Mouse (Mus musculus) heart, postnatal 4 days (tissue): ENCODE measurements around the gene Tdrd5. TPM values are rescaled to one million over a fixed set of nuclear protein-coding genes. Genes with fewer than 3 reads are reported as not detected.
A peak's percentile ranks its signal among the peaks of the same experiment; 100 is the strongest.
"Not testable (repeated sequence)": the region's sequence is repeated elsewhere in the genome, so short reads cannot be mapped to it uniquely, and the experiment has no call there.

Experiments
- DNase-seq: peaks from one replicate; pipeline ENCODE4 v3.0.0; 2021
- total RNA-seq, 2 experiments: library from RNA; stranded (reverse); gene quantifications; 2 replicates each; pipeline ENCODE4 v1.2.3; 2021

Tdrd5 gene
- under 1 TPM in 1 of 2 experiments, not detected in 1; 0.10 TPM for total RNA-seq

DNA sequence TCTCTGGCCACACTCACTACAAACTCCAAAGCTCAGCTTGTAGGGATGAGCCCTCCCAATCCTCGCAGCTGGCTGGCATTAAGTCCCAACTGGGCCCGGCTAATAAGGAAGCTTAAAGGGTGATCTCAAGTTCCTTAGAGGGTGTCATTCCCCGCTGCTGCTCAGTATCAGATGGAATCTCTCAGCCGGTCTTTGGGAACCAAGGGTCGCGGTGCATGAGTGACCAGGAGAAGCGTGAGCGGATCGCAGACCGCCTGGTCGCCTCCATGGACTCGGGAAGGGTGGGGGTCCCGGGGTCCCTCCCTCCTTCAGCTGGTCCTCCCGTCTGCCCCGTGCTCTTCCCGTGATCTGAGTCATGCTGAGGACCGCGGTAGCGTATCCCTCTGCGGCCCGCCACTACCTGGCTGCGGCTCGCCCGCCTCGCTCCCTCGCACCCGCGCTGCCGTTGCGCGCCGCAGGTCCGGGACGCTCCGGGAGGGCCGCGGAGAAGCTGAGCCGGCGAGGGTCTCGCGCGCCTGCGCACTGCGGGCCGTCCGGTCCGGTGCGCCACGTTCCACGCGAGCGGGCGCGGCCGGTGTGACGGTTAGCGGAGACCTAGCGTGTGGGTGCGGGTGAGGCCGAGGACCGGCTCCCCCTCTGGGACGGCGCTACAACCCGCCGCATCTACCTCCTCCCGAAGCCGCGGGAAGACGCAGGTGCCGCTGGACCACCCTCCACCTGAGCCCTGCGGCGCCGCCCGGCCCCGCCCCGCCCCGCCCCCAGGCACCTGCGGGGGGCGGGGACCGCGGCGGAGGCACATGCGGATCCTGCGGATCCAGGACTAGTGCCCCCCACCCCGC lies at the start of gene Tdrd5:
Gene Tdrd5, minus strand, starts transcription at position 754 of the 839 bp plus-strand sequence.
- DNase-seq = peak; percentile 19

DNA sequence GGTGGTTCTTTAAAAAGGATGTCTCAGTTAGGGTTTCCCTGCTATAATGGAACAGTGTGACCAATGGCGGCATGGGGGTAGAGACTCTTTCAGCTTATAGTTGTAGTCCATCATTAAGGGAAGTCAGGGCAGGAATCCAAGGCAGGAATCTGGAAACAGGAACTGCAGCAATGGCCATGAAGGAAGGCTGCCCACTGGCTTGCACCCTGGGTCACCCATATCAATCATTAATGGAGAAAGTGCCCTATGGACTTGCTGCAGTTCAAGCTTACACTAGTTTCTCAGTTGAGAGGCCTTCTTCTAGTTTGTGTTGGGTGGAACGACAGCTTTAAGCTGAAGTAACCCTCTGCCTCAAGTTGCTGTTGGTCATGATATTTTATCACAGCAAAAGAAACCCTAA lies 49.0 kb upstream of the Tdrd5 start:
- no peak for DNase-seq

DNA sequence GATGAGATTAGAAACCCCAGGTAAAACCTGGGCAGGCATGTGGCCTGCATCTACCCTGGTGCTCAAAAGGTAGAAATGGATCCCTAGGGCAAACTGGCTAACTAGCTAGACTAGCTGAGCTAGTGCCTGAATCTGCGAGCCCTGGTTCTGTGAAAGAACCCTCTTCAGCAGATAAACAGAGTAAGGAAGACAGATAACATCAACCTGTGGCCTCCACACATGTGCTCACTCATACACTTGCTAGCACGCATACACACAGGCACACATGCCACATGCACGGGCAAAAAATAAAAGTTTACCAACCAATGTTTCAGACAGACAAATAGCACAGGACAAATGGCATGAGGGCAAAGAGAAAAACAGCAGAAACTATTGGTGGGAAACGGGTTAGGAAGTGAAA lies 47.0 kb upstream of the Tdrd5 start:
- no peak for DNase-seq

DNA sequence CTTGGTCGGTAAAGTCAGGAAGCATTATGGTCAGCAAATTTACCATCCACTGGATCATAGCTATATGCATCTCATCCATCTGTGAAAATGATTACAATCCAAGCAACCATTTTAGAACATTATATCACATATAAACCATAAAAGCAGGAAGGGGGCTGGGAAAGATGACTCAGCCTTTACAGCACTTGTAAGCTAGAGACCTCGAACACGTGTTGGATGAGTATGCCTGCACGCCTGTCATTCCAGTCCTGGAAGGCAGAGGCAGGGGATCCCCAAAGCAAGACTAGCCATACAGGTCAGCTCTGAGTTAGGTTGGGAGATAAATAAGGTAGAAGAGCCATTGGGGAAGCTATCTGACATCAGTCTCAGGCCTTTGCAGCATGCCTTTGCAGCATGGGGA lies 45.6 kb upstream of the Tdrd5 start:
- DNase-seq = no peak

DNA sequence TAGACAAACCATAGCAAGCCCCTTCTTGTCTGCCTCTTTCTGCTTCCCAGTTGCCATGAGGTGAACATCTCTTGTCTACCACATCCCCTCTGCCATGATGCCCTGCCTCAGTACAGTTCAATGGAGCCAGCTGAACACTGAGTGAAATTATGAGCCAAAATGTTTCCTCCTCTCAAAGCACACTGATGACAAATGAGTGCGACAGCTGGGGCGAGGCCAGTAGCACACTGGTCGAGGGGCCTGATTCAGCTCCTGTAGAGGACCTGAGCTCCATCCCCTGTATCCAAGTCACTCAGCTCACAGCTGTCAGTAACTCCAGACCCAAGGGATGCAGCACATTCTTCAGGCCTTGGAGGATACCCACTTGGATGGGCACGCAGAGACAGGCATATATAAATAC lies 42.2 kb upstream of the Tdrd5 start:
- no peak for DNase-seq

DNA sequence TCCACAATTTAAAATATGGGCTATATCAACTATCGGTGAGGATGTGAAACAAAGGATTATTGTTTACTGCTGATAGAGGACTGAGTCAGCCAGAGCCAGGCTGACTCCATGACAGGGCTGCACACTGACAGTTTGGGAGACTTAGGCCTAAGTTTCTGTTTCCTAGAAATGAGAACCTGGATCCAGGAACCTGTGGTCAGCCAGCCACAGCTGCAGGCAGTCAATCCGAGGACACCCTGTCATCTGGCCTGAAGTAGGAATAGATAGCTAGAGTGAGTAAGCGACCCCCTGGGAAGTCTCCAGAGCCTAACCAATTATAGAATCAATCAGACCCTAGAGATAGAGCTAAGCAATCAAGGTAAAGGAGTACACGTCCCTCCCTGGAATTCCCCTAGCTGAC lies 41.0 kb upstream of the Tdrd5 start:
- no peak for DNase-seq

DNA sequence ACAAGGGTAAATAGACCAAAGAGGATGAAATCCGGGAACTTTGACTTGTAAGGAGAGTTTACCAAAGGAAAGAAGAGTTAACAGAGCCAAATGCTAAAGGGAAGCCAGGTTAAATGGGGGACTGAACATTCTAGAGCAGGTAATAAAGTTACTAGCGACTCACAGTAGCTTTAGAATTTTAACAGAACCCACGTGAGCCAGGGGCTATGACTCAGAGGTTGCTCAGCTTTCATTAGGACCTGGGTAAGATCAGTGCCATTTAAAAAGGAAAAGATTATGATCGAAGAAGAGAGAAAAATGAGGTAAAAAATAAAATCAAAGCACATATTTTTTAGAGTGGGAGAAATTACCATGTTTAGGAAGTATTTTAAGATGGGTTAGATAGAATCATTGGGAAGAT lies 37.4 kb upstream of the Tdrd5 start:
- no peak for DNase-seq

DNA sequence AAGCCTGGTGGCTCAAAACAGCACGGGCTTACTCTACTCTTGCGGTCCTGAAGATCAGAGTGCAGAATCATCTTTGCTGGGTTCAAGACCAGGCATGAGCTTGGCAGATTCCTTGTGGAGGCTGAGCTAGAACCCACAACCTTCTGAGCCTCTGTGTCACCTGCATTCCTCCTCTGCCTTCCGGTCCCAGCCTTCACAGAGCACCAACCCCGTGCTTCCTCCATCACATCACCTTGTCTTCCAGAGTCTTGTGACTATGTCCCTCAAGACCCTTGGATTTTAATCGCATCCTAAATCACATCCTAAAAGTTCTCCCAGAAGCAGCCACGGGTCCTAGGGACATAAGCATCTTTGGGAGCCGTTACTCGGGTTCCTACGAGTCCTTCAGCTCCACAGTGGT lies 19.7 kb upstream of the Tdrd5 start:
- no peak for DNase-seq

DNA sequence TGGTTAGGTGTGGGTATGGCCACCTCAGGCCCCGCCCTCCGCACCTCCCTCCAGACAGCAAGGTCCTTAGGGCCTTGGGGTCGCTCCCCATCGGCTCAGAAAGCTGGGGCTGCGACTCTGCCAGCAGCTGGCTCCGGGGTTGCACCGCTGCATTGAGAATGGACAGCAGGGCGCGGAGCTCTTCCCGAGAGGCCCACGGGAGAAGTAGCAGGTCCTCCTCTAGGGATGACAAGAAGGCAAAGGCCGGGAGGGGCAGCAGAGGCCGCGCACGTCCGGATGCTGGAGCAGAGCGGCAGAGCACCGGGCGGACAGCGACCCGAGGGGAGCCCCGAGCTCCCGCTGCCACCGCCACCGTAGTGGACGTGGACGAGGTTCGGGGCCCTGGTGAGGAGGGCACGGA lies 7.2 kb upstream of the Tdrd5 start, which contains the start of gene Nphs2:
Gene Nphs2, plus strand, starts transcription at position 98 of the 400 bp plus-strand sequence.
- no peak for DNase-seq

DNA sequence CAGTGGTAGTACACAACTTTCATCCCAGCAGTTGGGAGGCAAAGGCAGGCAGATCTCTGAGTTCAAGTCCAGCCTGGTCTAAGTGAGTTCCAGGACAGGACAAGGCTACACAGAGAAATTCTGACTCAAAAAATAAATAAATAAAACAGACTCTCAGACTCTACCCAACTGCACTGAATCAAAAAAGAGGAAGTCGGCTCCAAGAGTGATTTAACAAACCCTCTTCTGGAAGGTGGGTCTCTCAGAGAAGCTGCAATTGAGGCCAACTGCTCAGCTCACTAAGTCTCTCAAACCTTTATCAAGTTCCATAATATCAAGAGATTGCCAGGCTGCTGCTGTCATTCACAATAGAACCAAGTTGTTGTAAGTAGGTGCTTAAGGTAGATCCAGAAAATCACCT lies 5.1 kb upstream of the Tdrd5 start:
- no peak for DNase-seq

DNA sequence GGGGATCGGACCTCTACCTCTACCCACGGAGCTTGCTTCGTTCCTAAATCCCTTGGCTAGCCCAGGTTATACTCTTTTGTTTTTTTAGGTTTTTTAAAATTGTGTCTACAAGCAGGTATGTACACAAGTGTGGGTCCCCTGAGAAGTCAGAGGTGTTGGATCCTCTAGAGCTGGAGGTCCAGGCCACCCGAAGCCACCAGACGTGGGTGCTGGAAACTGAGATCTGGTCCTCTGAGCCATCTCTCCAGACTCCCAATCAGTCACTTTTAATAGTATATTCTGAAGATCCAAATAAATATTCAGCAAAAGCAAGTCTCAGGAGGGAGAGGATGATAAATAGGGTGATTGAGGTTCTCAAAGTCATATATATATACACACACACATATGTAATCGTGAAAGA lies 13.4 kb downstream of the Tdrd5 start:
- DNase-seq = no peak

DNA sequence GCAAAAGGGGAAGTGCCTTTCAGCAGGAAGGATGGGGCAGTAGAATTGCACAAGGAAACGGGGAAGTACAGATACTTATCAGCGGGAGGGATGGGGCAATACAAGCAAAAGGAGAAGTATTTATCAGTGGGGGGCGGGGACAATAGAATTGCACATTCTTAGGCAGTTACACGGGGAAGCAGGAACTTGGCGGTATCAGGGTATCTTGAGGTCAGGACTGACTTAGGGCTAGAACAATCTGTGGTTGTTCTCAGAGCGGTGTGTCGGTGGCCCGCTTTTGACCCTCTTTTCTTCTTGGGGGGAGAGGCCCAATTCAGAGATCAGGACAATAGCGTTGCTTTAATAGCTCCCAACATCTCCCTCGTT lies 14.3 kb downstream of the Tdrd5 start:
- DNase-seq = not testable (repeated sequence)

DNA sequence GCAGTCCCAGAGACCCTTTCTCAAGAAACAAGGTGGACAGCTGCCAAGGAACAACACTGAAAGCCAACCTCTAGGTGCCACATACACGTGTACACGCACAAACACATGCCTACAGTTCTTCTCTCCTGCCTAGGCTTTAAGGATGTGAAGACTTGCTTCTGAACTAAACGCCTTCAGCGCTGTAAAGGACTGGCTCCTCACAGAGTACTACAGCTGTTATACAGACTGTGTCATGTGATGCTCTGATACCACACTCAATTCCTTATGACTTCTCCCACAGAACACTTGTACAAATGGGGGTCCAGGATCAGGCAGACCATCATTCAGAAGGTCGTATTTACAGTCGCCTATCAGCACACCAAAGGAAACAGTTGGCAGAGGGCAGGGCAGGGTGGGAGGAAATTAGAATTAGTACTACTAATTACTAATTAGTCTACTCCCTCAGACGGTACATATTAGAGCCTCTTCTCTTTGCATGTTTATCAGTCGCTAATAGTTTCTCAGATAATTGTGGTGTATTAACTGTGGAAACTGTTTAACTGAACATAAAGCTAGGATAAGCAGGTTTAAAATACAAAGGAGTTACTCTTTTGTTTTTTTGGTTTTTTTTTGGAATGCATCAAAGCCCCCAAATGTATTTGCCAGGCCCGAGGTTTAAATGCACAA lies 14.8 kb downstream of the Tdrd5 start:
- no peak for DNase-seq

DNA sequence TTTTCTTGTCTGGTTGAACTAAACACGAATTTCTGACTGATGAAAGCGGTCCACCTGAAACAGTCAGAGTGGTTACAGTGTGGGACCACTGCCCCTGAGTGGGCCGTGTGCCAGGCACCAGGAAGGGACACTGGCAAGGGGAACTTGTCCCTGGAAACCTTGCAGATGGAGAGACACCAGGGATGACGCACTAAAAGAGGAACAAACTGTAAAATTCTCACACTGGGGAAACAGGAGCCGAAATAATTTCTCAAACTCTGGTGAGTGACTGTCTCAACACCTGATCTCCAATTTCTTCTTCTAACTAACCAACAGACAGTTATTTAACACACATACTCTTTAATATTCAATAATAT lies 17.9 kb downstream of the Tdrd5 start:
- no peak for DNase-seq

DNA sequence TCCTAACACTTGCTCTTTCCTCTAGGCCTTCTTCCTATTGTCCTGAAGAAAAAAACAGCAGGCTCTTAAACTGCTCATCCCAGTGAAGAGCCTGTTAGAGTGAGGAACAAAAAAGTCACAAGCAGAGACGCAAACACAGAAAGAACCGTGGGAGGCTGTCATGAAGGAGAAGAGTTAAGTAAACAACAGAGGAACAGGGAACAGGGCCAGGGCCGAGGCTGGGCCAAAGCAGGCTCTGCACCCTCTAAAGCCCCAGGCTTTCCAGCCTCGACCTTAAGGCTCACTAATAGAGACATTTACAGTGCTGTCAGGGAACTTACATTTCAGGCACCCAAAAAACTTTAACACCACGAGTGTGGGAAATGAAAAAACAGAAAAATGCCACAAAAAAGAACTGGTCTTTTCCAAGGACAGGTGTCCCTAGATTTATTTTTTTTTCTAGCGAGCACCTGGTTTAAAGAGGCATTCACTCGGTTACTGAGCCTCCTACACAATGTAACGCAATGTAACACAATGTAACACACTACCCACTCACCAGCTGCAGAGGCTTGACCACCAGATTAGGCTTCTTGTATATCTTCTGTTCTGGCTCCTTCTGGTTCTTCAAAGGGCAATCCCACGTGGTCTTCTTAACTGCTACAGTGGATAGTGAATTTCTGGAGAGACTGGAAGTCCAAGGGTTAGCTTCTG lies 18.5 kb downstream of the Tdrd5 start:
- no peak for DNase-seq

DNA sequence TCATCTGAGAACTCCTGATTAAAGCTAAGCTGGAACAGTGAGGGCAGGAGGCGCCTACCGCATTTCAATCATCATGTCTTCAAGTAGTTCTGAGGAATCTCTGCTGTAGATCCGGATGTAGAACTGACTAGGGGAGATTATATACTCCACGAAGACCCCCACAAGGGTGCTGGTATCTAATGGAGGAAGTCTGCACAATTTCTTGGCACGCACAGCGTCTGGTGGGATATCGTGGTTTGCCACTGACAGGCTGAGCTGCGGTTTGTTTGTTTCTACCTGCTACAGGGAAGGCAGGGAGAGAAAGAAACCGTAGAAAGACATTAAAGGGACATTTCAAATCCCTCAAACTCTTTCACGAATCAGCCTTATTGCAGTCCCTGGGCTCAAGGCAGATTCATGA lies 19.3 kb downstream of the Tdrd5 start:
- no peak for DNase-seq

DNA sequence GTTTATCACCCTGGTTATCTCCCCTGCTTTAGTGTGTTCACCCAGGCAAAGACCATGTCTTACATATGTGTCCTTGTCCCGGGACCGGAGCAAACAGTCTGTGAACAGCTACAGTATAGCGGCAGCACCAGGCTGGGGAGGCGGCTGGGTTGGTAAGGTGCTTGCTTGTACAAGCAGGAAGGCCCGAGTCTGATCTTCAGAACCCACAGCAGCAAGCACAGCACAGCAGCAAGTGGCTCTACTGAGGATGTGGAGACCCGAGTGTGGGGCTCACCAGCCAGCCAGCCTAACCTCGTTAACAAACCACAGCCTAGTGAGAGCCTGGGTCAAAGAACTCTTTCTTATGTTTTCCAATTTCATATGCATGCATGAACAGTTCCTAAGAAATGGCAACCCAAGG lies 23.3 kb downstream of the Tdrd5 start:
- no peak for DNase-seq

DNA sequence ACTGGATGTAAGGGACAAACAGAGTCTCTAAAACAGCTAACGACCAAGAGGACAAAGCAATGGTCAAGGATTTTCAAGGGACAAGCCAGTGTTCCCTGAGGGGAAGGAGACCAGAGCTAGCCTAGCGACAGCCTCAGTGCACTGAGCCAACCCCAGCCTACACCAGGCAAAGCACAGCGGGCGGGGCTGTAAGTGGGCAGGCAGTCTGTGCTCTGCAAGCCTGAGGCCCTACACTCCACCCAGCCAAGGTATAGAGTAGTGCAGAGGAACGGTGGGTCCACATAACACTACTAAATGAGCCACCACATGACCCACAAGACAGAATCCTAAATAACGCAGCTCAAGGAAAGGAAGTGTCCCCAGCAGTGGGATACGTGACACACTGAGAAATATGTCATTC lies 29.8 kb downstream of the Tdrd5 start:
- DNase-seq = no peak

DNA sequence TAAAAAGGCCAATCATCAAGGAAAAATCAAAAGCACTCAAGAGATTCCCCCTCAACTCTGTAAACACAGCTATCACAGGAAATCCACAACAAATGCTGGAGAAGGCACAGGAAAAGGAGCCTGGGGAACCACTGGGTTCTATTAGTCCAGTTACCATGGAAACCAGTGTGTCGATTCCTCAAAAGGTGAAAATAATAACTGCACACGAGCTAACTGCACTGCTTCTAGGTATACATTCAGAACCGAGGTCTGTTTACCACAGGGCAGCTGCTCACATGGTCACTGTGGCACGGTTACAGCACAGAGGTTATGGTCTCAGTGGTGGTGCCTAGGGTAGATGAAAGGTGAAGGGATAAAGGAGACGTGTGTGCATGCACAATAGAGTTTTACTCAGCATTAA lies 31.8 kb downstream of the Tdrd5 start:
- DNase-seq = no peak

DNA sequence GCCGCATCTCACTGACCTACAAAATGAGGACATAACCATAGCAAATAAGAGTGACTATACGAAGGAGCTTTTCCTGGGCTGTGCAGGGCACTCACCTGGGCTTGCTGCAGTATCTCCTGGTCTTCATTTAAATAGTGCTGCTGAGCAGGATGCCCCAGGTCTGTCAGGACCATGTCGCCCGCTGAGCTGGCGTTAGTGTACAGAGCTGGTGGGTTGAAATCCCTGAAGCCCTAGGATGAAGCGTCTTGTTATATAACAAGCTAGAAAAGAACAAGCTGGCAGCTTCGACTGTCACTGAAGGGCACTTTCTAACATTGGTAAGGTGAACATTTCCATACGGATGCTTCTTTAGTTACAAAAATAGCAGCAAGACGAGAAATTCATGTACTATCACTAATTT lies 33.0 kb downstream of the Tdrd5 start:
- no peak for DNase-seq

DNA sequence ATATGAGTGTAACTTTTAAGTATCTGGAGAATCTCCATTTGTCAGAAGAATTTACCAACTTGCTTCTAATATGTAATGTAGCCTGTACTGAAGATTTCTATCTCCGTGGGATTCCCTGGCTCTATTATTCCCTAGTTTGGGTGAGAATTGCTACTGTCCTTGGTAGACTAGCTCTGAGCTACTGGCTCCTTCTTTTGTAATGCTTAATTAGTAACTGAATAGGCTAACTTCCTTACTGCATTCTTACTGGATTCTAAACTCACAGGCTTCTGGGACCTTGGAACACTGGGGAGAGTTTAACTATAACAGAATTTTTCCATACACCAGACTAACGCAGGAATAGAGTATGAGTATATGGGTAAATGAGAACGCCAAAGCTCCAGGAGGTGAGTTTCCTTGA lies 34.9 kb downstream of the Tdrd5 start:
- DNase-seq = not testable (repeated sequence)

DNA sequence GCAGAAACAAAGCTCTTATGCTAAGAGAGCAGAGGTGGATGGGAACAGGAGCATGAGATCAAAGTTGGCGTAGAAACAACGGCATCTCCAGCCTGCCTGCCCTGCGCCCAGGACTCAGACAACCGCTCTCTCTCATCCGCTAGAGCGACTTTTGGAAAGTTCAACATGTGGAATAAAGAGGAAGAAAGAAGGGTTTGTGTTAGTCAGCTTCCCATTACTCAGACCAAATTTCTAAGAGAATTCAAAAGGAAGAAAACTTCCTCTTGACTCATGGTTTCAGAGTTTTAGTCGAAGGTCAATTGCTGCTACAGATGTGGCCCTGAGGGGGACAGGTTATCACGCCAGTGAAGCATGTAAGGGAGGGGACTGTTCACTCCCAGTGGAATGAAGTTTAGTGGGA lies 39.5 kb downstream of the Tdrd5 start:
- DNase-seq = no peak

DNA sequence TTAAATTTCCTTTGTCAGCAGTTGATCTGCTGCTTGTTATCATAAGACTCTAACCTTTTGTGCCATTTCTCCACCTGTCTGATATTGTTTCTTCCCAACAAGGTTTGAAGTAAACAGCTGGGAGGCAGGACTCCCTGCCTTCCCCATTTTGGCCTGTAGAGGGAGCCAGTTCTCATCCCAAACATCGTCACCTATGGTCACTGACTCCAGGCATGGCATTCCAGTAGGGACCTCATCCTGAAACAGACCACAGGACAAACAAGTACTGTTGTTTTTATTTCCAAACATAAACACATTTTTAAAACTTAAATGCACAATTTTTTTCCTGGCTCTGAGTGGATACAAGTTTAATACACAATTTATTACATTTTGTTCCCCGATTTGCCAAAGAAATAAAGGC lies 40.1 kb downstream of the Tdrd5 start:
- peak; percentile 77 for DNase-seq

DNA sequence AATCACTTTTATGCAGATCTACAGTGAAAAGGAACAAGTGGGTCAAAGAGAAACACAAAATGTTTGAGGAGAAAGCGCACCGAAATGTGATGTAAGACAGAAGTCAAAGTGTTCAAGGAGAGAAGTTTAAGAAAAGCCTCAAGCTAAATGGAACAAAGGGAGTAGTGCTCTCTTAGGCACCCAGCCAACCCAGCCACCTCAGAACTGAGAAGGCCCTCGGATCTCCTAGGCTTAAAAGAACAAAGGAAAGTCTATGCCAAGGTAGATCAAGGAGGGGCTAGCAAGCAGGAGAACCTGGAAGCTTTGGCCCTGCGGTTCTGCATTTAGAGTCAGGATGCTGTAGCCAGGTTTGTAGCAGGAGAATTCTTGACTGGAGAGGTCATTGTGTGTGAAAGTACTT lies 48.6 kb downstream of the Tdrd5 start:
- no peak for DNase-seq
